In the genomic region with DNA sequence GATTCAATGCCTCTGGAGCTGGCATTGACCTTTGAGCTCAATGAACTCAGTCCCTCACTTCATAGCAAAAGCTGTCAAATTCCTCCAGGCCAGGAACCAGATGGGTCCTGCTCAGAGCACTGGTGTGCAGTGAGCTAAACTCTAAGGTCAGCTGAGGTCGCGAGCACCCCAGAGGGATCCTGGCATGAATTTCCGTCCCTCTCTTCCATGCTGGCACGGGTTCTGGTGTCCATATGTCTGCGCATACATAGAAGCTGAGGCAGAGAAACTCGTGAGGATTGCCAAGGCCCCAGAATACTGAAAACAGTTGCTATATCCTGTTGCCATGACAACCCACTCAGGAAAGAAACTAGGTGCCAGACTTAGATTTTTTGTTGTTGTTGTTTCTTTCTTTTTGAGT, we compare ENCODE assay signal across 10 mouse cellular contexts.
DNase-seq lines count a peak whose midpoint lies in the region; ATAC-seq and TF ChIP-seq lines count a peak whose summit lies in the region.
"Had no signal": no experiment of that assay in that cellular context is flagged by ENCODE, and none has a peak within 500 bp of the region (broad histone marks: within the 10 kb centered on the region; RNA-seq: fewer than 3 reads in every experiment).

No protein-coding gene starts in this region.

- no peaks in the 10 kb centered on the region for H3K27me3 ChIP-seq in midbrain, embryonic 10.5 days (ENCODE audit: low read depth, poor library complexity, severe bottlenecking)
- H3K27me3 ChIP-seq in midbrain, embryonic 11.5 days (ENCODE audit: control insufficient read depth, insufficient read depth, low read length), result no peaks in the 10 kb centered on the region
- no peaks in the 10 kb centered on the region for H3K27me3 ChIP-seq in stomach, postnatal 0 days (ENCODE audit: control insufficient read depth, insufficient read depth, low read length)
- H3K27me3 ChIP-seq: embryonic facial prominence, embryonic 12.5 days had no signal

- no peaks in the 10 kb centered on the region for H3K36me3 ChIP-seq in midbrain, embryonic 10.5 days
- H3K36me3 ChIP-seq in midbrain, embryonic 11.5 days (ENCODE audit: control insufficient read depth, insufficient read depth, low read length), result no peaks in the 10 kb centered on the region
- H3K36me3 ChIP-seq in stomach, postnatal 0 days (ENCODE audit: control insufficient read depth, insufficient read depth, low read length), result no peaks in the 10 kb centered on the region
- H3K36me3 ChIP-seq: embryonic facial prominence, embryonic 12.5 days had no signal

- WGBS in midbrain, embryonic 10.5 days, result 48% methylated on average over 6 of the region's 6 CpGs
- WGBS in midbrain, embryonic 11.5 days, result 64% methylated on average over 6 of the region's 6 CpGs
- 67% methylated on average over 6 of the region's 6 CpGs for WGBS in stomach, postnatal 0 days

- TF ChIP-seq CTCF in stomach, postnatal 0 days (IDR thresholded peaks at IDR 0.05; ENCODE audit: low read depth), result no peak

- no peak overlapping the region for H3K27ac ChIP-seq in midbrain, embryonic 10.5 days (replicated peaks)
- H3K27ac ChIP-seq in midbrain, embryonic 11.5 days (ENCODE audit: low read depth, low read length), result no peak overlapping the region
- H3K27ac ChIP-seq in stomach, postnatal 0 days (replicated peaks), result no peak overlapping the region
- H3K27ac ChIP-seq: embryonic facial prominence, embryonic 12.5 days; liver, embryonic 14.5 days had no signal

- H3K9me3 ChIP-seq in midbrain, embryonic 10.5 days (replicated peaks), result no peaks in the 10 kb centered on the region
- H3K9me3 ChIP-seq in midbrain, embryonic 11.5 days (ENCODE audit: control insufficient read depth, low read length), result no peaks in the 10 kb centered on the region
- no peaks in the 10 kb centered on the region for H3K9me3 ChIP-seq in stomach, postnatal 0 days (ENCODE audit: control insufficient read depth, low read length)
- H3K9me3 ChIP-seq: embryonic facial prominence, embryonic 12.5 days had no signal

- no peak for ATAC-seq in midbrain, embryonic 11.5 days (ENCODE audit: low FRiP score)
- peak; percentile 90 for ATAC-seq in frontal cortex, adult (ENCODE audit: low TSS enrichment)
- no peak for ATAC-seq in stomach, postnatal 0 days (ENCODE audit: low FRiP score, low TSS enrichment)

- H3K4me2 ChIP-seq in midbrain, embryonic 11.5 days, result no peak overlapping the region
- no peak overlapping the region for H3K4me2 ChIP-seq in stomach, postnatal 0 days (replicated peaks; ENCODE audit: low read depth)
- H3K4me2 ChIP-seq: embryonic facial prominence, embryonic 12.5 days had no signal

- TF ChIP-seq EP300 in stomach, postnatal 0 days (optimal IDR thresholded peaks at IDR 0.05), result no peak

- peak; percentile 39 for DNase-seq in midbrain, embryonic 10.5 days (ENCODE audit: low spot score)
- DNase-seq in midbrain, embryonic 11.5 days (ENCODE audit: low spot score, missing footprints), result no peak
- peak; percentile 51 to 58 for DNase-seq in layer of hippocampus, postnatal 25 days (ENCODE audit: extremely low spot score in 1 of 2, low spot score in 1 of 2)
- peak; percentile 79 to 82 for DNase-seq in right cerebral cortex, adult 2 months (ENCODE audit: low spot score in 2 of 2)
- no peak for DNase-seq in urinary bladder, postnatal 14 days (ENCODE audit: low spot score)
- DNase-seq in stomach, postnatal 0 days (ENCODE audit: low spot score), result no peak
- DNase-seq in lung, adult 18-20 months, result no peak

- H3K9ac ChIP-seq in midbrain, embryonic 11.5 days (ENCODE audit: low read length), result no peak overlapping the region
- H3K9ac ChIP-seq in stomach, postnatal 0 days (ENCODE audit: low read length), result no peak overlapping the region
- H3K9ac ChIP-seq: embryonic facial prominence, embryonic 12.5 days; liver, embryonic 14.5 days had no signal

- no peak overlapping the region for H3K4me3 ChIP-seq in midbrain, embryonic 10.5 days
- H3K4me3 ChIP-seq in midbrain, embryonic 11.5 days (ENCODE audit: low read depth, low read length), result no peak overlapping the region
- no peak overlapping the region for H3K4me3 ChIP-seq in stomach, postnatal 0 days (ENCODE audit: low read depth, low read length)
- H3K4me3 ChIP-seq: embryonic facial prominence, embryonic 12.5 days had no signal

- H3K4me1 ChIP-seq in midbrain, embryonic 10.5 days, result 0 out of 2 replicates have a peak, but pooled peaks cover 3% of the 10 kb centered on the region
- H3K4me1 ChIP-seq in midbrain, embryonic 11.5 days (ENCODE audit: control insufficient read depth, insufficient read depth, low read length), result no peaks in the 10 kb centered on the region
- H3K4me1 ChIP-seq in stomach, postnatal 0 days (replicated peaks; ENCODE audit: control insufficient read depth, insufficient read depth), result no peaks in the 10 kb centered on the region
- H3K4me1 ChIP-seq: embryonic facial prominence, embryonic 12.5 days had no signal

Comparison
In these comparisons a context has a peak if more than half of its experiments do, and no peak if none do; other contexts are left out.
1. DNase-seq: peak in midbrain, embryonic 10.5 days (single experiment), layer of hippocampus, postnatal 25 days (2 of 2) and right cerebral cortex, adult 2 months (2 of 2); none in midbrain, embryonic 11.5 days (single experiment), urinary bladder, postnatal 14 days (single experiment), stomach, postnatal 0 days (single experiment) and lung, adult 18-20 months (0 of 2).